Mouse (Mus musculus) stomach, postnatal 0 days (tissue): ENCODE data around the gene Cog4.

Experiments used
- CTCF ChIP-seq: IDR thresholded peaks from 2 replicates; pipeline ENCODE4 v1.5.1; 2016; ENCODE audit warnings: antibody characterized with exemption, low read depth, mild to moderate bottlenecking, moderate library complexity
- EP300 ChIP-seq: optimal IDR thresholded peaks from 2 replicates; pipeline ENCODE3; 2016; ENCODE audit warnings: antibody characterized with exemption

- TF ChIP-seq EP300 (no peak), CTCF (no peak)
These were observed 80.3 kb downstream of the Cog4 start for GRCm38 (mm10) chr8:110926690-110927089.
